Mouse (Mus musculus): Measurements from ENCODE around the gene Zcchc14.

DNA sequence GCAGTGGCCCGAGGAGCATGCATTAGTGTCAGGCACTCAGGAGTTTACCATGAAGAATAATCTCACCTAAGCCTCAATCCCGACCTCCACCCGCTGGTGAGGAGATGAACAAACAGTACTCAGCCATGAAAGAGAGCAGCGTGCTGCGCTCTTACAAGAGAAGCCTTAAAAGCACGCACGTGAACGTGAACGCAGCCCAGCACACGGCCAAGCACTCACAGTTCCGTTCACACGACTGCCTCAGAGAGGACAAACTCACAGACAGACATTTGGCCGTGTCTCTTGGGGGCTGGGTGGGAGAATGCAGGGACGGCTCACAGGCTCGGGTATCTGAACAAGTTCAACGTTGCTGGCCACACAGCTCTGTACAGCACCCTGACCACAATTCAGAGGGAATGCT lies 4.2 kb downstream of the Zcchc14 start:
- TF ChIP-seq POLR2A (IDR thresholded peaks at IDR 0.05; ENCODE audit: extremely low read depth, insufficient read depth, low read length) (no peak), CTCF (IDR thresholded peaks at IDR 0.05; ENCODE audit: extremely low read depth, insufficient read depth, low read length) (no peak)

Measured in cortical plate, adult 2 months (tissue).